Mouse (Mus musculus): ENCODE measurements around the gene Cxcr3. TPM values are rescaled to one million over a fixed set of nuclear protein-coding genes. Genes with fewer than 3 reads are reported as not detected.

The Cxcr3 gene
- total RNA-seq, 2 experiments from 2014 or later, result not detected

- intact Hi-C loops (cut with DNase I), result no loop called here
- Histone ChIP-seq H3K27ac (no peak overlapping the region), H3K4me3 (no peak overlapping the region)
- no peak for DNase-seq
- TF ChIP-seq CTCF (IDR thresholded peaks at IDR 0.05), result no peak
These were observed 1.4 kb downstream of the Cxcr3 start for GRCm38 (mm10) chrX:101732644-101733043.

GRCm38 (mm10) chrX:101730010-101730409 is 4.1 kb downstream of the Cxcr3 start:
- intact Hi-C loops (cut with DNase I), result no loop called here
- no peak for TF ChIP-seq CTCF (IDR thresholded peaks at IDR 0.05)
- no peak for DNase-seq
- no peak overlapping the region for H3K4me3 ChIP-seq
- no peak overlapping the region for H3K27ac ChIP-seq

- H3K27ac ChIP-seq, result no peak overlapping the region
- DNase-seq, result no peak
- intact Hi-C loops (cut with DNase I), result no loop called here
- no peak overlapping the region for H3K4me3 ChIP-seq
- no peak for TF ChIP-seq CTCF (IDR thresholded peaks at IDR 0.05)
These were observed 13.7 kb downstream of the Cxcr3 start for GRCm38 (mm10) chrX:101720401-101720800.

GRCm38 (mm10) chrX:101705111-101705510 is 29.0 kb downstream of the Cxcr3 start:
- DNase-seq, result no peak
- Histone ChIP-seq H3K27ac (no peak overlapping the region), H3K4me3 (no peak overlapping the region)
- no peak for TF ChIP-seq CTCF (IDR thresholded peaks at IDR 0.05)
- intact Hi-C loops (cut with DNase I), result no loop called here

- no peak for DNase-seq
- Histone ChIP-seq H3K4me3 (no peak overlapping the region), H3K27ac (no peak overlapping the region)
- intact Hi-C loops (cut with DNase I), result no loop called here
- TF ChIP-seq CTCF (IDR thresholded peaks at IDR 0.05), result no peak
These were observed 35.8 kb downstream of the Cxcr3 start for GRCm38 (mm10) chrX:101698232-101698631.

- DNase-seq, result no peak
- Histone ChIP-seq H3K27ac (no peak overlapping the region), H3K4me3 (no peak overlapping the region)
- TF ChIP-seq CTCF (IDR thresholded peaks at IDR 0.05), result no peak
- intact Hi-C loops (cut with DNase I), result no loop called here
These were observed 36.5 kb downstream of the Cxcr3 start for GRCm38 (mm10) chrX:101697537-101697936.

- TF ChIP-seq CTCF (IDR thresholded peaks at IDR 0.05), result no peak
- intact Hi-C loops (cut with DNase I), result no loop called here
- Histone ChIP-seq H3K27ac (no peak overlapping the region), H3K4me3 (no peak overlapping the region)
- DNase-seq, result no peak
These were observed 38.4 kb downstream of the Cxcr3 start for GRCm38 (mm10) chrX:101695686-101696085.

Other genes with a start within 250 kb of the Cxcr3 start
- gene Taf1, start 201.5 kb downstream of the Cxcr3 start, total RNA-seq (2021), result 10 to 100 TPM in 1 of 2 experiments, 1 to 10 TPM in 1; 8.3 to 11.0 TPM
- 10 to 100 TPM; 67.2 to 86.4 TPM for gene Ogt, start 94.2 kb downstream of the Cxcr3 start, total RNA-seq (2021)
- gene Gm4779, start 60.2 kb upstream of the Cxcr3 start, total RNA-seq (2021), result not detected
- not detected for gene 8030474K03Rik, start 60.4 kb upstream of the Cxcr3 start, total RNA-seq (2021)
- gene Nhsl2, start 115.1 kb upstream of the Cxcr3 start, total RNA-seq (2021), result 1 to 10 TPM; 1.4 to 2.4 TPM

Data from gastrocnemius, adult 2 months (tissue).